Mouse (Mus musculus) inflammation-experienced regulatory T-cells, adult 16 weeks (primary cell): ENCODE measurements around the gene Trim11. TPM values are rescaled to one million over a fixed set of nuclear protein-coding genes. Genes with fewer than 3 reads are reported as not detected.

Source experiments
- polyA plus RNA-seq: library from polyadenylated mRNA; unstranded; fragments of 100-300 nt; shearing (Covaris generic); gene quantifications from one replicate; pipeline ENCODE4 v1.2.1, GENCODE M21; 2017

The Trim11 gene
- polyA plus RNA-seq: 45.5 TPM

DNA sequence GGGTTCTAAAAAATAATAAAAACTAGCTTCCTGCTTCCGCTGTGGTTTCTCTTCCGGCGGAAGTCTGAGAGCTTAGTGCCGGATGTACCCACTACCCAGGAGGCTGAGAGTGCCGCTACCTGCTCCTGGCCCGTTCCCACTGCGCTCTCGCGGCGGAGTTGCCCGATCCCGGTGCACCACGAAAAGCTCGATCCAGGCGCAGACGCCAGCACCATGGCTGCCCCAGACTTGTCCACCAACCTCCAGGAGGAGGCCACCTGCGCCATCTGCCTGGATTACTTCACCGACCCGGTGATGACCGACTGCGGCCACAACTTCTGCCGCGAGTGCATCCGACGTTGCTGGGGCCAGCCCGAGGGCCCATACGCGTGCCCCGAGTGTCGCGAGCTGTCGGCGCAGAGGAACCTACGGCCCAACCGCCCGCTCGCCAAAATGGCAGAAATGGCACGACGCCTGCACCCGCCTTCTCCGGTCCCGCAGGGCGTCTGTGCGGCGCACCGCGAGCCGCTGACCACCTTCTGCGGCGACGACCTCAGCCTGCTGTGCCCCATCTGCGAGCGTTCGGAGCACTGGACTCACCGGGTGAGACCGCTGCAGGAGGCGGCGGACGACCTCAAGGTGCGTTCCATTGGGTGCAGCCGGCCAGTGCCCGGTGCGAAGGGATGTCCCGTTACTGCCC is at the start of gene Trim11:
Trim11 (plus strand) TSS at position 67 of the 679 bp plus-strand sequence.

DNA sequence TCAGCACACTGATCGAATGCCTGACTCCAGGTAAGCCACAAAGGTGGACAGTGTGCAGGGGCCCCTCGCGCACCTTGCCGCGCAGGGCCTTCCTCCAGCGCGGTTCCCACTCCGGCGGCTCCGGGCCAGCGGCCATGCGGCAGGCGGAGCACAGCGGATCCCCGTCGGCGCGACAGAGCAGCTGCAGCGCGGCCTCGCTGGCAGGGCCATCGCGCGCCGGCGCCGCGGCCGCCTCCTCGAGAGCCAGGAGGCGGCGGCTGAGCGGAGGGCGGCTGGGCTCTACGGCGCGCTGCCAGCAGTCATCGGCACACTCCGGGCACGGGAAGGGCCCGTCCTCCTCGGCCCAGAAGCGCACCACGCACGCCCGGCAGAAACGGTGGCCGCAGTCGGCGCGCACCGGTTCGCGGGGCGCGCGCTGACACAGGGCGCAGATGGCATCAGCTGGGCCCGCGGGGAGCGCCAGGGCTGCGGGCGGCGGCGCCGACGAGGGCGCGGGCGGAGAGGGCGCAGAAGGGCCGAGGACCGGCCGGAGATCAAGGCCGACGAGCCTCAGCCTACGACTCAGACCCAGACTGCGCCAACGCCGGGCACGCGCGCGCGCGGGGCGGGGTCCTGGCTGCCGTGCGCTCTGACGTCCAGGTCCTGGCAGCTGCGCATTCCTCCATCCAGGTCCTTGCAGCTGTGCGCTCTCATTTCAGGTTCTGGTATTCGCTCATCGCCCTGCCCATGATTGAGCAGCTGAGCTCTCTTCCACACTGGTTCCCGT is 39.4 kb upstream of the Trim11 start, which contains the start of gene Rnf187:
Rnf187 (minus strand) TSS at position 595 of the 766 bp plus-strand sequence.

DNA sequence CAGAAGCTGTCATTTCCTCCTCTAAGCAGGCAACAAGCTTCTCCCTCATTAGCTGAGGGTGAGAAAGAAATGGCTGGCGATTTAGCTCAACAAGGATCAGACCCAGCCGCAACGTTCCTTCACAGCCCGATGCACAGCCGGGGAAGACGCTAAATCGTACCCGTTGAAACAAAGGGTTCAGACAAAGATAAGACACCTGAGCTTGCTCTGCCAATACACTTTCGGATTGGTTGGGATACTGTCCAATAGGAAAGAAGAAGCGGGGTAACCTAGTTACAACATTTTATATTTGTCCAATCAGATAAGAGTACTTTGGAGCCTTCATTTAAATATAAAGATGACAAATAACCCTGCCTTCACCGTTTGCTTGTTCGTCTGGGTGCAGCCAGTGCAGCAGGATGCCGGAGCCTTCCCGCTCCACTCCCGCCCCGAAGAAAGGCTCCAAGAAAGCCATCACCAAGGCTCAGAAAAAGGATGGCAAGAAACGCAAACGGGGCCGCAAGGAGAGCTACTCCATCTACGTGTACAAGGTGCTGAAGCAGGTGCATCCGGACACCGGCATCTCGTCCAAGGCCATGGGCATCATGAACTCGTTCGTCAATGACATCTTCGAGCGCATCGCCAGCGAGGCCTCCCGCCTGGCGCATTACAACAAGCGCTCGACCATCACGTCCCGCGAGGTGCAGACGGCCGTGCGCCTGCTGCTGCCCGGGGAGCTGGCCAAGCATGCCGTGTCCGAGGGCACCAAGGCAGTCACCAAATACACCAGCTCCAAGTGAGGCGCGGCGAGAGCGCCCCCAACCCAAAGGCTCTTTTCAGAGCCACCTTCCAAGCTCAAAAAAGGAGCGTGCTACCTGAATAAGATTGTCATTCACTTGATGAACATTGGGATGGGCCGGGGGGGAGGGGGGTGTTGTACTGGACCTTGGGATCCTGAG is 29.1 kb upstream of the Trim11 start, which contains the start of gene Hist3h2ba:
Hist3h2ba (plus strand) TSS at position 379 of the 938 bp plus-strand sequence.

DNA sequence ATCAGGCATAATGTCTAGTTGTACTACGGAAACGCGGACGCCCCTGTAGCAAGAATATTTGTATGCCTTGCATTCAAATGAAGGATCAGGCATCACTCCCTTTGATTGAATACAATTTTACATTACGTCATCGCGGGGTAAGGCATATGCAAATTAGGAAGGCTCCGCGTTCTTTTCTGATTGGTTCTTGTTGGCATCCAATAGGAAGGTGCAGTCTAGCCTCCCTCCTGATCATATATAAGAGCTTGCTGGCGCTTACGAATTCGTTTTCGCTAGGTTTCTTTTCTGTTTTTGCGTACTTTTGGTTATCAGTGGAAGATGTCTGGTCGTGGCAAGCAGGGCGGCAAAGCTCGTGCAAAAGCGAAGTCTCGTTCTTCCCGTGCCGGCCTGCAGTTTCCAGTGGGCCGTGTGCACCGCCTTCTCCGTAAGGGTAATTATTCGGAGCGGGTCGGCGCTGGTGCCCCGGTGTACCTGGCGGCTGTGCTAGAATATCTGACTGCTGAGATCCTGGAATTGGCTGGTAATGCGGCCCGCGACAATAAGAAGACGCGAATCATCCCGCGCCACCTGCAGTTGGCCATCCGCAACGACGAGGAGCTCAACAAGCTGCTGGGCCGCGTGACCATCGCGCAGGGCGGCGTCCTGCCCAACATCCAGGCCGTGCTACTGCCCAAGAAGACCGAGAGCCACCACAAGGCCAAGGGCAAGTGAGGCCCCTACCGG is 23.3 kb upstream of the Trim11 start, which contains the start of the genes Hist3h2a and Trim17:
Hist3h2a (plus strand) TSS at position 266 of the 723 bp plus-strand sequence.
Trim17 (plus strand) TSS at position 266 of the 723 bp plus-strand sequence.

Other genes with a start within 250 kb of the Trim11 start
- gene Olfr317, start 238.9 kb upstream of the Trim11 start, polyA plus RNA-seq: not detected
- gene Olfr316, start 225.4 kb upstream of the Trim11 start, polyA plus RNA-seq: not detected
- gene Olfr315, start 204.9 kb upstream of the Trim11 start, polyA plus RNA-seq: not detected
- gene Olfr314, start 195.1 kb upstream of the Trim11 start, polyA plus RNA-seq: not detected
- gene Fam183b, start 176.1 kb upstream of the Trim11 start, polyA plus RNA-seq: not detected
- not detected for gene Olfr313, start 163.1 kb upstream of the Trim11 start, polyA plus RNA-seq
- gene Olfr312, start 148.9 kb upstream of the Trim11 start, polyA plus RNA-seq: not detected
- gene Olfr311, start 138.8 kb upstream of the Trim11 start, polyA plus RNA-seq: not detected
- gene Gm12258, start 130.9 kb upstream of the Trim11 start, polyA plus RNA-seq: 14.7 TPM
- 16.0 TPM for gene 2810021J22Rik, start 110.9 kb upstream of the Trim11 start, polyA plus RNA-seq
- 16.8 TPM for gene Zfp39, start 73.9 kb upstream of the Trim11 start, polyA plus RNA-seq
- not detected for gene Btnl10, start 60.2 kb upstream of the Trim11 start, polyA plus RNA-seq
- gene Rnf187, start 39.2 kb upstream of the Trim11 start, polyA plus RNA-seq: 12.3 TPM
- 17.8 TPM for gene Hist3h2ba, start 29.2 kb upstream of the Trim11 start, polyA plus RNA-seq
- gene Hist3h2a, start 23.4 kb upstream of the Trim11 start, polyA plus RNA-seq: 23.3 TPM
- gene Trim17, start 23.4 kb upstream of the Trim11 start, polyA plus RNA-seq: 0.11 TPM
- not detected for gene Obscn, start 158.3 kb downstream of the Trim11 start, polyA plus RNA-seq
- 2.2 TPM for gene Iba57, start 185.6 kb downstream of the Trim11 start, polyA plus RNA-seq
- gene Gjc2, start 205.1 kb downstream of the Trim11 start, polyA plus RNA-seq: not detected
- gene Guk1, start 214.1 kb downstream of the Trim11 start, polyA plus RNA-seq: 88.8 TPM
- gene Mrpl55, start 224.4 kb downstream of the Trim11 start, polyA plus RNA-seq: 48.5 TPM
- 40.1 TPM for gene 2310033P09Rik, start 230.2 kb downstream of the Trim11 start, polyA plus RNA-seq